8 mouse cellular contexts compared by ENCODE assay signal in genomic region chr19:5800350-5800631, GRCm38 (mm10). TPM values are rescaled to one million over a fixed set of nuclear protein-coding genes. Genes with fewer than 3 reads are reported as not detected.
DNase-seq lines count a peak whose midpoint lies in the region; ATAC-seq and TF ChIP-seq lines count a peak whose summit lies in the region.

No protein-coding gene starts in this region.

- ATAC-seq in heart, embryonic 13.5 days (ENCODE audit: extremely low read depth, insufficient number of reproducible peaks, low FRiP score, low TSS enrichment), result no peak
- no peak for ATAC-seq in forebrain, embryonic 15.5 days (replicated peaks)
- ATAC-seq in liver, postnatal 0 days, result no peak

- no peak for DNase-seq in heart, adult 9 months (ENCODE audit: low spot score in 2 of 2)
- peak; percentile 14 for DNase-seq in liver, postnatal 0 days
- no peak for DNase-seq in right cerebral cortex, postnatal 10 days (ENCODE audit: low spot score in 2 of 2)
- no peak for DNase-seq in urinary bladder, postnatal 4 days (ENCODE audit: low spot score in 2 of 2)
- DNase-seq in MN1 (ENCODE audit: low spot score), result no peak

- peak overlapping the region; percentile 95 for H3K4me3 ChIP-seq in heart, embryonic 13.5 days
- H3K4me3 ChIP-seq in E14TG2a.4 (replicated peaks; ENCODE audit: low read length), result peak overlapping the region; percentile 92
- H3K4me3 ChIP-seq in forebrain, embryonic 15.5 days, result peak overlapping the region; percentile 84
- H3K4me3 ChIP-seq in liver, postnatal 0 days (ENCODE audit: low read depth, low read length), result peak overlapping the region; percentile 84

- peak overlapping the region; percentile 100 for H3K27ac ChIP-seq in heart, embryonic 13.5 days (replicated peaks)
- peak overlapping the region; percentile 99 for H3K27ac ChIP-seq in forebrain, embryonic 15.5 days (replicated peaks)
- H3K27ac ChIP-seq in liver, postnatal 0 days (ENCODE audit: low read depth), result peak overlapping the region; percentile 98

- H3K4me2 ChIP-seq in heart, embryonic 13.5 days, result peak overlapping the region; percentile 84
- peak overlapping the region; percentile 77 for H3K4me2 ChIP-seq in forebrain, embryonic 15.5 days (replicated peaks)
- H3K4me2 ChIP-seq in liver, postnatal 0 days (ENCODE audit: low read depth, low read length), result peak overlapping the region; percentile 73

- TF ChIP-seq EP300 in liver, postnatal 0 days (IDR thresholded peaks at IDR 0.05; ENCODE audit: low read depth), result no peak

- H3K9ac ChIP-seq in heart, embryonic 13.5 days, result peak overlapping the region; percentile 100
- H3K9ac ChIP-seq in forebrain, embryonic 15.5 days (replicated peaks), result peak overlapping the region; percentile 88
- H3K9ac ChIP-seq in liver, postnatal 0 days (replicated peaks), result peak overlapping the region; percentile 95

- H3K9me3 ChIP-seq in heart, embryonic 13.5 days, result no peaks in the 10 kb centered on the region
- no peaks in the 10 kb centered on the region for H3K9me3 ChIP-seq in E14TG2a.4 (ENCODE audit: low read length)
- no peaks in the 10 kb centered on the region for H3K9me3 ChIP-seq in forebrain, embryonic 15.5 days
- H3K9me3 ChIP-seq in liver, postnatal 0 days (ENCODE audit: low read length), result no peaks in the 10 kb centered on the region

- WGBS in heart, embryonic 13.5 days, result 0% methylated on average over 2 of the region's 2 CpGs
- 0% methylated on average over 2 of the region's 2 CpGs for WGBS in forebrain, embryonic 15.5 days
- WGBS in liver, postnatal 0 days (ENCODE audit: insufficient replicate concordance), result 0% methylated on average over 2 of the region's 2 CpGs

- TF ChIP-seq CTCF in E14TG2a.4 (conservative IDR thresholded peaks at IDR 0.05; ENCODE audit: low read length), result no peak
- no peak for TF ChIP-seq CTCF in liver, postnatal 0 days (IDR thresholded peaks at IDR 0.05; ENCODE audit: low read depth)

- no peaks in the 10 kb centered on the region for H3K27me3 ChIP-seq in heart, embryonic 13.5 days (replicated peaks)
- H3K27me3 ChIP-seq in E14TG2a.4 (ENCODE audit: insufficient read depth, low read length), result no peaks in the 10 kb centered on the region
- H3K27me3 ChIP-seq in forebrain, embryonic 15.5 days, result no peaks in the 10 kb centered on the region
- no peaks in the 10 kb centered on the region for H3K27me3 ChIP-seq in liver, postnatal 0 days (ENCODE audit: insufficient read depth, low read length)

- H3K4me1 ChIP-seq in heart, embryonic 13.5 days, result peaks cover 45% of the 10 kb centered on the region
- H3K4me1 ChIP-seq in E14TG2a.4 (replicated peaks; ENCODE audit: low read depth, low read length), result peaks cover 37% of the 10 kb centered on the region
- peaks cover 48% of the 10 kb centered on the region for H3K4me1 ChIP-seq in forebrain, embryonic 15.5 days
- H3K4me1 ChIP-seq in liver, postnatal 0 days (ENCODE audit: insufficient read depth), result peaks cover 28% of the 10 kb centered on the region

- peaks cover 50% of the 10 kb centered on the region for H3K36me3 ChIP-seq in heart, embryonic 13.5 days
- H3K36me3 ChIP-seq in E14TG2a.4 (ENCODE audit: insufficient read depth, low read length), result peaks cover 62% of the 10 kb centered on the region
- peaks cover 31% of the 10 kb centered on the region for H3K36me3 ChIP-seq in forebrain, embryonic 15.5 days
- H3K36me3 ChIP-seq in liver, postnatal 0 days (replicated peaks; ENCODE audit: insufficient read depth, low read length), result peaks cover 55% of the 10 kb centered on the region

RNA-seq across cellular contexts. Expression of gene Scyl1, which starts 29.1 kb away (rescaled TPM):
- 55.8 and 59.6 TPM in 2 replicates for polyA plus RNA-seq in heart, embryonic 13.5 days (2015; fragmentation: Nextera tagmentation; extraction: Ambion mirVana)
- 66.9 and 67.9 TPM in 2 replicates for polyA plus RNA-seq in forebrain, embryonic 15.5 days (2015; fragmentation: Nextera tagmentation; extraction: Ambion mirVana)
- polyA plus RNA-seq in liver, postnatal 0 days (2015; fragmentation: Nextera tagmentation; extraction: Ambion mirVana), result 16.9 and 17.0 TPM in 2 replicates

RNA-seq across cellular contexts. Expression of gene Ltbp3, which starts 59.6 kb away (rescaled TPM):
- polyA plus RNA-seq in heart, embryonic 13.5 days (2015; fragmentation: Nextera tagmentation; extraction: Ambion mirVana), result 22.5 and 24.7 TPM in 2 replicates
- 10.6 and 14.3 TPM in 2 replicates for polyA plus RNA-seq in forebrain, embryonic 15.5 days (2015; fragmentation: Nextera tagmentation; extraction: Ambion mirVana)
- polyA plus RNA-seq in liver, postnatal 0 days (2015; fragmentation: Nextera tagmentation; extraction: Ambion mirVana), result 1.3 and 1.4 TPM in 2 replicates
